Comparison of ENCODE assay signal across 7 mouse cellular contexts in the genomic region with DNA sequence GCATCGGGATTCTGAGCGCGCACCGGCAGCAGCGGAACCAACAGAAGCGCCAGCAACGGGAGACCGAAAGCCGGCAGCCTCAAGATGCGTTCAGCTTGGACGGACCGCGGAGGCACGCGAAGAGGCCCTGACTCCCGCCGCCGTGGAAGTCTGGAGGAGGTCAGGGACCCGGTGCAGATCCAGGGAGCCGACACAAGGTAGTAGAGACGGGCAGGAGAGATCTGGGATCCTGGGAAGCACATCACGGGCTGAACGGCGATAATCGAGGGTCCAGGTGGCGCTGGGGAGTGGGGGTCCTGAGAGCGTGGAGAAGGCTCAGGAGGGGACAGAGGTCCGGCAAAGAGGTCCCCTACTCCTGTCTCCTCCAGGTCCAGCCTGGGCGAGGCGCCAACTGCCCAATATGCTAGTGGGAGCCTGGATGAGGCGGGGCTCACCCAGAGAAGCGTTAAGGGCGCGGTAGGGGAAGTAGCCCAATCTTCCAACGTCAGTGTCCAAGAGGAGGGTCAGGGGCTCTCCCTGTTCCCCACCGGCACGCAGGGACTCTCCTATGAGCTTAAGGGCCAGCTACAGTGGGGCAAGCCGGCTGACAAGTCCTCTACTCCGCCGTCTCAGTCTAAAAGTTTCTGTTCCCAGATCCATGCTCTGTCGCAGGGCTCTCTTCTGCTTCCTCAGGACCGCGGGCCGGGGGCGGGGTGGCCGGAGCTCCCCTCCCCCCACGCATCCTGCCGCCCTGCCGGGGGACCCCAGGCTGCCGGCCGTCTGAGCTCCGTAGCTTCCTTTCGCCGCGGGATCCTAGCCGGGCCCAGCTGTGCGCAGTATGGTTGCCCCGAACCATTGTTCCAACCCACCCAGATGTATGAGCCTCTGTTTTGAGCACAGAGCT. TPM values are rescaled to one million over a fixed set of nuclear protein-coding genes. Genes with fewer than 3 reads are reported as not detected.
DNase-seq lines count a peak whose midpoint lies in the region; ATAC-seq and TF ChIP-seq lines count a peak whose summit lies in the region.

A gene (minus strand): TSS at position 665 of the 883 bp plus-strand sequence.

- no peak for TF ChIP-seq POLR2A in lung, adult 2 months (IDR thresholded peaks at IDR 0.05; ENCODE audit: borderline replicate concordance, extremely low read depth, low read depth, low read length)

- H3K27me3 ChIP-seq in embryonic facial prominence, embryonic 15.5 days = peaks cover 35% of the 10 kb centered on the region
- H3K27me3 ChIP-seq in kidney, postnatal 0 days (ENCODE audit: insufficient read depth, low read length) = peaks cover 6% of the 10 kb centered on the region; the same call in 1 of the 2 replicates
- peaks cover 20% of the 10 kb centered on the region; the same call in 1 of the 2 replicates for H3K27me3 ChIP-seq in midbrain, postnatal 0 days (ENCODE audit: insufficient read depth, low read length)

- WGBS in lung, adult 2 months = 3% methylated on average over 58 of the region's 58 CpGs
- WGBS in embryonic facial prominence, embryonic 15.5 days = 1% methylated on average over 58 of the region's 58 CpGs
- WGBS in kidney, postnatal 0 days = under 1% methylated on average over 58 of the region's 58 CpGs
- WGBS in midbrain, postnatal 0 days = under 1% methylated on average over 53 of the region's 58 CpGs

- peak within 1 kb of the TSS; percentile 13 for H3K4me3 ChIP-seq in lung, adult 2 months (replicated peaks; ENCODE audit: extremely low read depth, low read depth, low read length)
- peak within 1 kb of the TSS; percentile 46 for H3K4me3 ChIP-seq in embryonic facial prominence, embryonic 15.5 days (replicated peaks)
- H3K4me3 ChIP-seq in kidney, postnatal 0 days (replicated peaks; ENCODE audit: low read depth, low read length) = peak within 1 kb of the TSS; percentile 43
- H3K4me3 ChIP-seq in midbrain, postnatal 0 days (ENCODE audit: low read depth, low read length) = peak within 1 kb of the TSS; percentile 40

- no peaks in the 10 kb centered on the region for H3K36me3 ChIP-seq in embryonic facial prominence, embryonic 15.5 days
- H3K36me3 ChIP-seq in kidney, postnatal 0 days (ENCODE audit: insufficient read depth, low read length) = no peaks in the 10 kb centered on the region
- H3K36me3 ChIP-seq in midbrain, postnatal 0 days (ENCODE audit: insufficient read depth, low read length) = no peaks in the 10 kb centered on the region

- TF ChIP-seq CTCF in lung, adult 2 months (IDR thresholded peaks at IDR 0.05; ENCODE audit: insufficient read depth, low read length) = no peak
- TF ChIP-seq CTCF in kidney, postnatal 0 days (IDR thresholded peaks at IDR 0.05; ENCODE audit: low read depth) = no peak
- TF ChIP-seq CTCF in midbrain, postnatal 0 days (IDR thresholded peaks at IDR 0.05) = no peak

- 0 out of 2 replicates have a peak, but pooled peaks cover 3% of the 10 kb centered on the region for H3K4me1 ChIP-seq in lung, adult 2 months (ENCODE audit: control insufficient read depth, insufficient read depth, low read length)
- H3K4me1 ChIP-seq in embryonic facial prominence, embryonic 15.5 days = peaks cover 13% of the 10 kb centered on the region
- no peaks in the 10 kb centered on the region for H3K4me1 ChIP-seq in kidney, postnatal 0 days (replicated peaks; ENCODE audit: insufficient read depth, low read length)
- H3K4me1 ChIP-seq in midbrain, postnatal 0 days (ENCODE audit: insufficient read depth, low read length) = 0 out of 2 replicates have a peak, but pooled peaks cover 6% of the 10 kb centered on the region

- H3K9me3 ChIP-seq in embryonic facial prominence, embryonic 15.5 days (replicated peaks) = 0 out of 2 replicates have a peak, but pooled peaks cover 4% of the 10 kb centered on the region
- H3K9me3 ChIP-seq in kidney, postnatal 0 days (replicated peaks; ENCODE audit: low read length) = no peaks in the 10 kb centered on the region
- no peaks in the 10 kb centered on the region for H3K9me3 ChIP-seq in midbrain, postnatal 0 days (ENCODE audit: low read length)

- H3K4me2 ChIP-seq in embryonic facial prominence, embryonic 15.5 days (replicated peaks) = peak within 1 kb of the TSS; percentile 82
- H3K4me2 ChIP-seq in kidney, postnatal 0 days (ENCODE audit: low read length) = peak within 1 kb of the TSS; percentile 67
- peak within 1 kb of the TSS; percentile 67 for H3K4me2 ChIP-seq in midbrain, postnatal 0 days (ENCODE audit: low read depth, low read length, poor library complexity, severe bottlenecking)

- ATAC-seq in embryonic facial prominence, embryonic 15.5 days (ENCODE audit: insufficient number of reproducible peaks, low FRiP score, low TSS enrichment, low read depth) = 0 out of 2 replicates have a peak, but pooled peaks have one; percentile 13
- 0 out of 2 replicates have a peak, but pooled peaks have one; percentile 41 for ATAC-seq in kidney, postnatal 0 days (replicated peaks; ENCODE audit: low FRiP score, low read depth)
- no peak for ATAC-seq in midbrain, postnatal 0 days (ENCODE audit: low FRiP score)

- no peak within 1 kb of the TSS for H3K27ac ChIP-seq in embryonic facial prominence, embryonic 15.5 days (replicated peaks)
- H3K27ac ChIP-seq in kidney, postnatal 0 days = no peak within 1 kb of the TSS
- no peak within 1 kb of the TSS for H3K27ac ChIP-seq in midbrain, postnatal 0 days (ENCODE audit: low read depth, low read length)

- peak within 1 kb of the TSS; percentile 10 for H3K9ac ChIP-seq in embryonic facial prominence, embryonic 15.5 days
- H3K9ac ChIP-seq in kidney, postnatal 0 days (ENCODE audit: low read depth, low read length) = peak within 1 kb of the TSS; percentile 53; the same call in 1 of the 2 replicates
- peak within 1 kb of the TSS; percentile 59; the same call in 1 of the 2 replicates for H3K9ac ChIP-seq in midbrain, postnatal 0 days (replicated peaks; ENCODE audit: low read length, poor library complexity, severe bottlenecking)

- DNase-seq in lung, adult 2 months = no peak
- no peak for DNase-seq in lung, postnatal 25 days (ENCODE audit: low spot score)
- peak; percentile 46 for DNase-seq in kidney, postnatal 0 days (ENCODE audit: low spot score)
- no peak for DNase-seq in midbrain, postnatal 0 days (ENCODE audit: low spot score)
- DNase-seq in layer of hippocampus, adult 9-11 months = no peak
- DNase-seq in thymus, postnatal 10 days (ENCODE audit: low spot score in 2 of 2) = no peak

RNA-seq across cellular contexts. Expression of the gene that starts here (rescaled TPM):
- 0.70 and 1.0 TPM in 2 replicates for polyA plus RNA-seq in lung, adult 2 months (2012; rRNA removed)
- 0.76 and 0.81 TPM in 2 replicates for polyA plus RNA-seq in embryonic facial prominence, embryonic 15.5 days (2015; fragmentation: Nextera tagmentation; extraction: Ambion mirVana)
- 0.66 and 0.92 TPM in 2 replicates for polyA plus RNA-seq in kidney, postnatal 0 days (2015; fragmentation: Nextera tagmentation; extraction: Ambion mirVana)
- 0.33 and 0.66 TPM in 2 replicates for total RNA-seq in midbrain, postnatal 0 days (2014; rRNA removed)
- 0.98 and 1.0 TPM in 2 replicates for polyA plus RNA-seq in midbrain, postnatal 0 days (2015; fragmentation: Nextera tagmentation; extraction: Ambion mirVana)

Comparison
In these comparisons a context has a peak if more than half of its experiments do, and no peak if none do; other contexts are left out.
1. Peak in ATAC-seq, H3K4me3 ChIP-seq, H3K9ac ChIP-seq and H3K4me2 ChIP-seq in embryonic facial prominence, embryonic 15.5 days; RNA of the gene not detected or under 1 TPM.
2. Peak in DNase-seq, ATAC-seq, H3K4me3 ChIP-seq, H3K9ac ChIP-seq and H3K4me2 ChIP-seq in kidney, postnatal 0 days; RNA of the gene not detected or under 1 TPM.